Mouse (Mus musculus): ENCODE measurements around the gene Abcf2. TPM values are rescaled to one million over a fixed set of nuclear protein-coding genes. Genes with fewer than 3 reads are reported as not detected.

Gene Abcf2
- 80.9 and 84.8 TPM in 2 replicates for polyA plus RNA-seq (2015; fragmentation: Nextera tagmentation; extraction: Ambion mirVana)

DNA sequence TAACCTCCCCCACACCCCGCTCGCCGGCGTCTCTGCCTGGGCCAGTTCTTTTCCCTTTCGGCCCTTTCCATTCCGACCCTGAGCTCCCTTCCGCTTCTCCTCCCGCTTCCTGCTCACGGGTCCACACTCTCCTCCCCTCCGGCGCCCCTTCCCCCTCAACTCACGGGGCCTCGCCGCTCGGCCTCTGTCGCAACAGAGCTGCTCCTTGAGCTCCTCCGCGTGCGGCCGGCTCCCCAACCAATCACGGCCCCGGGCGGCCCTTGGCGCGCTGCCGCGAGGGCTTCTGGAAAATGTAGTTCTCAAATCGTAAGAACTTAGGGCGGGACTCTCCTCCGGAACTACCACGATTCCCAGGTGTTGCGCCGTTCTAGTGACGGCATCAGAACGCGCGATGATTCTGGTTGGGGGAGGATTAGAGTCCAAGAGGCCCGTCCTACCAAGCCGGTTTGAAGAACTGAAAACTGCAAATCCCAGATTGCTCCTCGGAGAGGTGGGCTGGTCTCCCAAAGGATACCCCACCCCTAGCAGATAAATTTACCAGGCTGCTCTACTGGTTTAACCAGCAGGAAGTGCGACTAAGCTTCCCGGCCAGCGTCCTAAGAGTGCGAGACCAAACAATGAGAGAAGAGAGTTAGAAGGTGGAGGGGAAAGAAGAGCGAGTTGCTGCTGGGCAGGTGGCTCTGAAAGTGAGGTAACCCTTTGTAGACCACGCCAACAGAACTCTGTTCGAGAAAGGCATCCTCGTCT lies at the start of gene Abcf2:
TSS of gene Abcf2 (minus strand) at position 285 of the 747 bp plus-strand sequence.
- Histone ChIP-seq H3K27ac (ENCODE audit: low read depth, low read length) (peak within 1 kb of the TSS; percentile 74), H3K9ac (ENCODE audit: low read depth, low read length) (peak within 1 kb of the TSS; percentile 65), H3K4me3 (ENCODE audit: low read length) (peak within 1 kb of the TSS; percentile 65), H3K4me2 (ENCODE audit: low read length) (peak within 1 kb of the TSS; percentile 96), H3K36me3 (ENCODE audit: control insufficient read depth, insufficient read depth, low read length) (peaks cover 15% of the 10 kb centered on the region), H3K9me3 (ENCODE audit: control insufficient read depth, low read length) (no peaks in the 10 kb centered on the region), H3K27me3 (replicated peaks; ENCODE audit: control insufficient read depth, insufficient read depth, low read length) (no peaks in the 10 kb centered on the region), H3K4me1 (ENCODE audit: control insufficient read depth, insufficient read depth, low read depth, low read length) (peaks cover 12% of the 10 kb centered on the region)
- ATAC-seq, result peak; percentile 97
- WGBS, result under 1% methylated on average over 48 of the region's 48 CpGs

GRCm38 (mm10) chr5:24624822-24625120 lies 47.5 kb upstream of the Abcf2 start:
- no peaks in the 10 kb centered on the region; the same call in 1 of the 2 replicates for H3K27me3 ChIP-seq (replicated peaks; ENCODE audit: control insufficient read depth, insufficient read depth, low read length)
- no peak overlapping the region for H3K27ac ChIP-seq (ENCODE audit: low read depth, low read length)
- H3K36me3 ChIP-seq (ENCODE audit: control insufficient read depth, insufficient read depth, low read length), result no peaks in the 10 kb centered on the region
- H3K9ac ChIP-seq (ENCODE audit: low read depth, low read length), result peak overlapping the region; percentile 87
- WGBS, result 37% methylated on average over 4 of the region's 4 CpGs
- H3K4me2 ChIP-seq (ENCODE audit: low read length), result peak overlapping the region; percentile 68
- H3K4me3 ChIP-seq (ENCODE audit: low read length), result peak overlapping the region; percentile 72
- H3K9me3 ChIP-seq (ENCODE audit: control insufficient read depth, low read length), result no peaks in the 10 kb centered on the region
- ATAC-seq, result peak; percentile 6; the same call in 1 of the 2 replicates
- H3K4me1 ChIP-seq (ENCODE audit: control insufficient read depth, insufficient read depth, low read depth, low read length), result peaks cover 30% of the 10 kb centered on the region

GRCm38 (mm10) chr5:24623986-24624821 lies 46.9 kb upstream of the Abcf2 start, which contains the start of gene Smarcd3:
Smarcd3 (minus strand) TSS chr5:24624411.
- Histone ChIP-seq H3K27ac (ENCODE audit: low read depth, low read length) (peak within 1 kb of the TSS; percentile 68), H3K4me1 (ENCODE audit: control insufficient read depth, insufficient read depth, low read depth, low read length) (peaks cover 30% of the 10 kb centered on the region), H3K4me2 (ENCODE audit: low read length) (peak within 1 kb of the TSS; percentile 68), H3K36me3 (ENCODE audit: control insufficient read depth, insufficient read depth, low read length) (no peaks in the 10 kb centered on the region), H3K9me3 (ENCODE audit: control insufficient read depth, low read length) (no peaks in the 10 kb centered on the region), H3K27me3 (replicated peaks; ENCODE audit: control insufficient read depth, insufficient read depth, low read length) (no peaks in the 10 kb centered on the region; the same call in 1 of the 2 replicates), H3K4me3 (ENCODE audit: low read length) (peak within 1 kb of the TSS; percentile 72), H3K9ac (ENCODE audit: low read depth, low read length) (peak within 1 kb of the TSS; percentile 87)
- ATAC-seq, result peak; percentile 89
- WGBS, result 2% methylated on average over 37 of the region's 37 CpGs

GRCm38 (mm10) chr5:24623041-24623985 lies 46.0 kb upstream of the Abcf2 start:
- Histone ChIP-seq H3K27me3 (replicated peaks; ENCODE audit: control insufficient read depth, insufficient read depth, low read length) (no peaks in the 10 kb centered on the region; the same call in 1 of the 2 replicates), H3K9ac (ENCODE audit: low read depth, low read length) (peak overlapping the region; percentile 87), H3K4me1 (ENCODE audit: control insufficient read depth, insufficient read depth, low read depth, low read length) (peaks cover 30% of the 10 kb centered on the region), H3K9me3 (ENCODE audit: control insufficient read depth, low read length) (no peaks in the 10 kb centered on the region), H3K4me3 (ENCODE audit: low read length) (peak overlapping the region; percentile 72), H3K27ac (ENCODE audit: low read depth, low read length) (peak overlapping the region; percentile 68), H3K36me3 (ENCODE audit: control insufficient read depth, insufficient read depth, low read length) (no peaks in the 10 kb centered on the region), H3K4me2 (ENCODE audit: low read length) (peak overlapping the region; percentile 68)
- WGBS, result 36% methylated on average over 8 of the region's 8 CpGs
- ATAC-seq, result peak; percentile 12; the same call in 1 of the 2 replicates

DNA sequence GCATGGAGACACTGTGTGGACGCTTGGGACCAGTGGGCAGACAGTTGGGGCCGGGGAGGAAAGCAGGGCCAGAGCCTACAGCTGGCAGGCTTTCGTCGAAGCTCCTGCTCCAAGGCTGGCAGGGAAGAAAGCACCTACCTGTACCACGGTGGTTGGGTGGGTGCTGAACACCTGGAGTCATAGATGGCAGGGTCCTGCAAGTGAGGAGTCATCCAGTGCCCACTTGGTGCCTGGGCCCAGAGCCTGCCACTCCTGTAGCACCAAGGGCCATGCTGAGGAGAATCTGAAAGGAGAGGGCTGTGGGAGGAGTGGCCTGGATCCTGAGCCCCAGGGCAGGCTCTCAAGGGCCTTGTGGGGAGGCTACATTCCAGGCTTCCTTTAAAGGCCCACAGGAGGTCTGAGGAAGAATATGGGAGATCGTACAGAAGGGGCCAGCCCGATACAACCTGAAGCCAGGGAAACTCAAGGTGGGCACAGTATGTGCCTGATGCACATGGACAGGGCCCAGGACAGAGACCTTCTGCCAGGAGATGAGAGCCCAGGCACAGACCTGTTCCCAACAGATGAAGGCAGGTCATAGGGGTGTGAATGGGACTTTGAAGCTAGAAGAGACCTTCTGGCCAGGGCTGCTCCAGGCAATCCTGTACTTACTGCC lies 45.2 kb upstream of the Abcf2 start:
- Histone ChIP-seq H3K9me3 (ENCODE audit: control insufficient read depth, low read length) (no peaks in the 10 kb centered on the region), H3K27ac (ENCODE audit: low read depth, low read length) (no peak overlapping the region), H3K9ac (ENCODE audit: low read depth, low read length) (peak overlapping the region; percentile 27; the same call in 1 of the 2 replicates), H3K4me1 (ENCODE audit: control insufficient read depth, insufficient read depth, low read depth, low read length) (peaks cover 30% of the 10 kb centered on the region), H3K27me3 (replicated peaks; ENCODE audit: control insufficient read depth, insufficient read depth, low read length) (no peaks in the 10 kb centered on the region; the same call in 1 of the 2 replicates), H3K4me2 (ENCODE audit: low read length) (peak overlapping the region; percentile 68), H3K36me3 (ENCODE audit: control insufficient read depth, insufficient read depth, low read length) (no peaks in the 10 kb centered on the region), H3K4me3 (ENCODE audit: low read length) (no peak overlapping the region)
- WGBS, result 72% methylated on average over 7 of the region's 7 CpGs
- ATAC-seq, result no peak

- H3K9me3 ChIP-seq (ENCODE audit: control insufficient read depth, low read length), result no peaks in the 10 kb centered on the region
- no peaks in the 10 kb centered on the region; the same call in 1 of the 2 replicates for H3K27me3 ChIP-seq (replicated peaks; ENCODE audit: control insufficient read depth, insufficient read depth, low read length)
- 77% methylated on average over 8 of the region's 8 CpGs for WGBS
- H3K4me3 ChIP-seq (ENCODE audit: low read length), result no peak overlapping the region
- peaks cover 30% of the 10 kb centered on the region for H3K4me1 ChIP-seq (ENCODE audit: control insufficient read depth, insufficient read depth, low read depth, low read length)
- no peaks in the 10 kb centered on the region for H3K36me3 ChIP-seq (ENCODE audit: control insufficient read depth, insufficient read depth, low read length)
- no peak overlapping the region for H3K4me2 ChIP-seq (ENCODE audit: low read length)
- no peak for ATAC-seq
- no peak overlapping the region for H3K27ac ChIP-seq (ENCODE audit: low read depth, low read length)
- H3K9ac ChIP-seq (ENCODE audit: low read depth, low read length), result no peak overlapping the region
Observed at GRCm38 (mm10) chr5:24620626-24621025, 43.4 kb upstream of the Abcf2 start.

DNA sequence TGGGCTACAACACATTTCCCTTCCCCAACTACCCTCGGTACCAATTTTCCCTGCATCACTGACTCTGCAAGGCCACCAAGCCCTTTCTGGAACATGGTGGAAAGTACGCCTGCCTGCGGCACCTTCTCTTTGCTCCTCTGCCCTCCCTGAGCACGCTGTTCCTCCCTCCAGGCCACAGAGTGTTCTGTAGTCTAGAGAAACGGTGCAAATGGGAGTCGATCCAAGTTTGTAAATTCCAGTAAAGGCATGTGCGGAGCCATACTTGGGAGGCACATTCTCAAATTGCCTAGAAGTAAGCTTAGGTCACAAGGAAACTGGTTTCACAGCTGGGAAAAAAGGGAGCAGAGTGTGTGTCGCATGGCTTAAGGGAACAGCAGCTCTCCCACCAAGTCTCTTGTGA lies 42.8 kb upstream of the Abcf2 start:
- Histone ChIP-seq H3K36me3 (ENCODE audit: control insufficient read depth, insufficient read depth, low read length) (no peaks in the 10 kb centered on the region), H3K27ac (ENCODE audit: low read depth, low read length) (no peak overlapping the region), H3K9me3 (ENCODE audit: control insufficient read depth, low read length) (no peaks in the 10 kb centered on the region), H3K27me3 (replicated peaks; ENCODE audit: control insufficient read depth, insufficient read depth, low read length) (no peaks in the 10 kb centered on the region; the same call in 1 of the 2 replicates), H3K4me2 (ENCODE audit: low read length) (no peak overlapping the region), H3K4me3 (ENCODE audit: low read length) (no peak overlapping the region), H3K4me1 (ENCODE audit: control insufficient read depth, insufficient read depth, low read depth, low read length) (peaks cover 30% of the 10 kb centered on the region), H3K9ac (ENCODE audit: low read depth, low read length) (peak overlapping the region; percentile 27; the same call in 1 of the 2 replicates)
- ATAC-seq, result no peak
- 73% methylated on average over 8 of the region's 8 CpGs for WGBS

GRCm38 (mm10) chr5:24618921-24619320 lies 41.7 kb upstream of the Abcf2 start:
- H3K4me3 ChIP-seq (ENCODE audit: low read length), result no peak overlapping the region
- H3K36me3 ChIP-seq (ENCODE audit: control insufficient read depth, insufficient read depth, low read length), result no peaks in the 10 kb centered on the region
- no peak overlapping the region for H3K27ac ChIP-seq (ENCODE audit: low read depth, low read length)
- H3K9me3 ChIP-seq (ENCODE audit: control insufficient read depth, low read length), result no peaks in the 10 kb centered on the region
- WGBS, result 87% methylated on average over 3 of the region's 3 CpGs
- no peak for ATAC-seq
- H3K9ac ChIP-seq (ENCODE audit: low read depth, low read length), result no peak overlapping the region
- peaks cover 24% of the 10 kb centered on the region for H3K4me1 ChIP-seq (ENCODE audit: control insufficient read depth, insufficient read depth, low read depth, low read length)
- no peak overlapping the region for H3K4me2 ChIP-seq (ENCODE audit: low read length)
- H3K27me3 ChIP-seq (replicated peaks; ENCODE audit: control insufficient read depth, insufficient read depth, low read length), result no peaks in the 10 kb centered on the region; the same call in 1 of the 2 replicates

Data from hindbrain, embryonic 16.5 days (tissue).